Mouse (Mus musculus) limb, embryonic 12.5 days (tissue): ENCODE results near the gene Cxcl10. TPM values are rescaled to one million over a fixed set of nuclear protein-coding genes. Genes with fewer than 3 reads are reported as not detected.

Source experiments
- ATAC-seq: fragments of 200-750 bp; cut with Nextera tagmentation; 2 replicates; pipeline ENCODE4 v1.8.0; 2017; ENCODE audit warnings: low read depth, moderate TSS enrichment; ENCODE audit not compliant: insufficient number of reproducible peaks, insufficient read depth, low FRiP score, low TSS enrichment
- H3K27ac ChIP-seq: fragments of 300-500 bp; sonication (generic); 2 replicates; pipeline ENCODE4 v1.5.1; 2016; ENCODE audit warnings: mild to moderate bottlenecking, moderate library complexity
- H3K27me3 ChIP-seq: fragments of 300-500 bp; sonication (generic); 2 replicates; pipeline ENCODE4 v1.6.1; 2016; ENCODE audit warnings: mild to moderate bottlenecking, moderate library complexity
- H3K36me3 ChIP-seq: fragments of 300-500 bp; sonication (generic); 2 replicates; pipeline ENCODE4 v1.6.1; 2016; ENCODE audit warnings: mild to moderate bottlenecking, moderate library complexity
- H3K4me1 ChIP-seq: fragments of 300-500 bp; sonication (generic); replicated peaks from 2 replicates; pipeline ENCODE4 v1.6.1; 2016
- H3K4me2 ChIP-seq: fragments of 300-500 bp; sonication (generic); 2 replicates; pipeline ENCODE4 v1.6.1; 2016; ENCODE audit warnings: mild to moderate bottlenecking, moderate library complexity
- H3K4me3 ChIP-seq: fragments of 300-500 bp; sonication (generic); replicated peaks from 2 replicates; pipeline ENCODE4 v1.5.1; 2016; ENCODE audit warnings: mild to moderate bottlenecking
- H3K9ac ChIP-seq: fragments of 300-500 bp; sonication (generic); replicated peaks from 2 replicates; pipeline ENCODE4 v1.6.1; 2016; ENCODE audit warnings: mild to moderate bottlenecking, moderate library complexity
- H3K9me3 ChIP-seq: fragments of 300-500 bp; sonication (generic); 2 replicates; pipeline ENCODE4 v1.6.1; 2016; ENCODE audit warnings: mild to moderate bottlenecking, moderate library complexity
- WGBS: fragments of 180-500 bp; shearing (Covaris S2); methylation state at CpG from one replicate; pipeline ENCODE4 v1.1.7; 2016; 5-methylcytosine and 5-hydroxymethylcytosine counted together
- polyA plus RNA-seq: library from polyadenylated mRNA; unstranded; fragments of >200 nt; fragmentation: Nextera tagmentation; extraction: Ambion mirVana; gene quantifications from 2 replicates; pipeline ENCODE4 v1.2.1, GENCODE M21; 2016

Gene Cxcl10
- polyA plus RNA-seq: 0.29 and 0.32 TPM in 2 replicates

DNA sequence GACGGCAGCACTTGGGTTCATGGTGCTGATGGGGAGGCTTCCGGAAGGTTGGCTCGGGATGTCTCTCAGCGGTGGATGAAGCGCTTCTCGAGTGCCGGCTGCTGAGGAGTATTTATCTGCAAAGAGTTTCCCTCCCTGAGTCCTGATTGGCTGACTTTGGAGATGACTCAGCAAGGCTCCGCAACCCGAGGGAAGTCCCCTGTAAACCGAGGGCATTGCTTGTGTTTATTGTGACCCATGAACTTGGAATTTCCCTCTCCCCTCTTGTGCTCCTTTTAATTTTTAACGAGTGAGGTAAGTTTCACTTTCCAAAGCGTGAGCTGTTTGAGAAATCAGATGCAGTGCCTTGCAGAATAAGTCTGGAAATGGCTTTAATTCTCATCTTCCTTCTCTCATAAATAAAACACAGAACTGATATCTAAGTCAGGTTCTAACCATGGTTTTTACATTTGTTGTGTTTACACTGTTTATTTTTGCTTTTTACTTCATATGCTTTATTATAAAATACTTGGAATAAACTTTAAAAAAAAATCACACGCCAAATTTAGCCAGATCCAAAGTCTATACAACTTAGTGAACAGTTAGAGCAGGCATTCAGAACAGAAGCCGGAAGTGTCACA lies at the start of gene Cxcl10:
Gene Cxcl10 (minus strand): TSS at position 96 of the 620 bp plus-strand sequence.
- peaks cover 14% of the 10 kb centered on the region; the same call in 1 of the 2 replicates for H3K27me3 ChIP-seq
- H3K9ac ChIP-seq: no peak within 1 kb of the TSS
- H3K36me3 ChIP-seq: no peaks in the 10 kb centered on the region
- H3K27ac ChIP-seq: no peak within 1 kb of the TSS
- no peaks in the 10 kb centered on the region for H3K9me3 ChIP-seq
- H3K4me1 ChIP-seq: peaks cover 4% of the 10 kb centered on the region; the same call in 1 of the 2 replicates
- WGBS: 16% methylated on average over 14 of the region's 14 CpGs
- peak within 1 kb of the TSS; percentile 14 for H3K4me3 ChIP-seq
- H3K4me2 ChIP-seq: peak within 1 kb of the TSS; percentile 50
- no peak for ATAC-seq

DNA sequence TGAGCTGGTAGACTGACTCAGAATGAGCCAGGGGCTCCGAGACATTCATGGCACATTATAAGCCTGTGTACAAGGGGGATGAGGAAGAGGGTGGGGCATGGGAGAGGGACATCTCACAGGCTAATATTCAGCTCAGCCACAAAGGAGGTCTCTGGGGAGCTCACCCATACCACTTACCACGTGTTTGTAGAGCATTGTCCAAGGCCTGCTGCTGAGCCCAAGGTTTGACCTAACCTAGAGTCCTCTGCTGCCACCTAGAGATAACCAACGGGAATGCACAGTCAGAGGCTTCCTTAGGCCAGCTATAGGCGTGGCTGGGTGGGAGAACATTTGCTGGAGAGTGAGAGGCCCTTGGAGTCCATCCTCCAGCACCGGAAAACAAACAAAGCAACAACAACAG lies 49.5 kb upstream of the Cxcl10 start:
- H3K27ac ChIP-seq: no peak overlapping the region
- WGBS: 21% methylated on average over 5 of the region's 5 CpGs
- H3K4me2 ChIP-seq: no peak overlapping the region
- no peaks in the 10 kb centered on the region for H3K4me1 ChIP-seq
- peaks cover 10% of the 10 kb centered on the region for H3K27me3 ChIP-seq
- H3K4me3 ChIP-seq: no peak overlapping the region
- no peak overlapping the region for H3K9ac ChIP-seq
- no peaks in the 10 kb centered on the region for H3K9me3 ChIP-seq
- peak; percentile 84 for ATAC-seq
- H3K36me3 ChIP-seq: no peaks in the 10 kb centered on the region

DNA sequence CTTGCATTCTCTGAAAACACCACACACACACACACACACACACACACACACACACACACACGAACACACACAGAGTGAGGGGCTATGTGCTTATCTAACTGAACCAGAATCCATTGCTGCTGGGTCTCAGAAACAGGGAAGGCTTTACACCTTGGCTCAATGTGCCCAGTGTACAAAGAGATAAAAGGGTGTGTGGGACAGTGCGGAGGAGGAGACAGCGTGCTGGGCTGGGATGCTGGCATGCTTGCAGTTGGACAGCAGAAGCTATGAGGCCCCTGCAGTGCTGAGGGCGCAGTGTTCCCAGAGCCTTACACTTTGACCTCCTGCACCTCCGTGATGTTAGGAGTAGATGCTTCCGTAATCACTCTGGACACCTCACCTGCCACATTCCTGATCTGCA lies 47.8 kb upstream of the Cxcl10 start:
- no peaks in the 10 kb centered on the region for H3K36me3 ChIP-seq
- 86% methylated on average over 6 of the region's 6 CpGs for WGBS

DNA sequence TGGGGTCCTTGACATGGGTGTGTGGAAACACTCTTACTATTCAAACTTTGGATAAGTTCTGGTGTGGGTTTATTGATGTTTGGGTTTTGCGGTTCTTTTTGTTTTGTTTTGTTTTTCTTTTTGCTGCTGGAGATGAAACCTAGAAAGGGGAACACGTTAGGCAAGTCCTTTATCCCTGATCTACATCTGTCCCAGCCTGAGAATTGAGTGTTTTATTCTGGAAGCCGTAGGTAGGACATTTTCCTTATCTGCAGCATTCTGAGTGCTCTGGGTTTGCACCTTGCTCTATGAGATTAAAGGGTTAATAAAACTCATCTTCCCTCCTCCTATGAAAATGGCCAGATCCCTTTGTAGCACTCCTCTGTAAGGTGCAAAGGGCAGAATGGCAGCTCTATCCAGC lies 47.1 kb upstream of the Cxcl10 start:
- Histone ChIP-seq H3K36me3 (no peaks in the 10 kb centered on the region), H3K9ac (no peak overlapping the region), H3K4me1 (no peaks in the 10 kb centered on the region), H3K9me3 (no peaks in the 10 kb centered on the region), H3K27me3 (peaks cover 34% of the 10 kb centered on the region), H3K27ac (no peak overlapping the region), H3K4me3 (no peak overlapping the region), H3K4me2 (no peak overlapping the region)
- ATAC-seq: no peak
- 81% methylated on average over 3 of the region's 3 CpGs for WGBS

More for the DNA sequence above, 47.8 kb upstream of the Cxcl10 start:
- H3K27me3 ChIP-seq: peaks cover 26% of the 10 kb centered on the region
- H3K9ac ChIP-seq: no peak overlapping the region
- no peaks in the 10 kb centered on the region for H3K4me1 ChIP-seq
- 0 out of 2 replicates have a peak, but pooled peaks have one; percentile 12 for ATAC-seq
- H3K9me3 ChIP-seq: no peaks in the 10 kb centered on the region
- no peak overlapping the region for H3K4me3 ChIP-seq
- H3K4me2 ChIP-seq: no peak overlapping the region
- no peak overlapping the region for H3K27ac ChIP-seq

DNA sequence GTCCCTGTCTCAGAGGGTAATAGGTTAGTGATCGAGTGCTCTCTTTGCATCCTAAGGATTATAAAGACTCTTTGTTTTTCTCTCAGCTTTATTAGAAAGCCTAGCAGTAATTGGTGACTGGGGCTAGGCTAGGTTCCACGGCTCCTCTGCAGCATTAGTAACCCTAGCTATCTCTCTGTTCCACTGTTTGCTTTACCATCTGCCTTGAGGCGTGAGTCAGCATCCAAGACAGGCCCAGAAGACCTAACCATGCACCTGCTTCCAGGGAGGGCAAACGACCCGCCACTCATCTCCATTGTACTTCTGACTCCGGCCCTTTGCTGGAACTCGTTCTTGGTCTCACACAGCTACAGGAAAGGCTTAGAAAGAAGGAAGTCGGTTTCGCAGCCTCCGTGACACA lies 45.2 kb upstream of the Cxcl10 start:
- H3K9ac ChIP-seq: no peak overlapping the region
- no peak for ATAC-seq
- no peak overlapping the region for H3K4me2 ChIP-seq
- no peak overlapping the region for H3K27ac ChIP-seq
- no peaks in the 10 kb centered on the region for H3K36me3 ChIP-seq
- H3K4me1 ChIP-seq: peaks cover 7% of the 10 kb centered on the region
- WGBS: 73% methylated on average over 10 of the region's 10 CpGs
- no peak overlapping the region for H3K4me3 ChIP-seq
- H3K27me3 ChIP-seq: peaks cover 39% of the 10 kb centered on the region
- no peaks in the 10 kb centered on the region for H3K9me3 ChIP-seq

DNA sequence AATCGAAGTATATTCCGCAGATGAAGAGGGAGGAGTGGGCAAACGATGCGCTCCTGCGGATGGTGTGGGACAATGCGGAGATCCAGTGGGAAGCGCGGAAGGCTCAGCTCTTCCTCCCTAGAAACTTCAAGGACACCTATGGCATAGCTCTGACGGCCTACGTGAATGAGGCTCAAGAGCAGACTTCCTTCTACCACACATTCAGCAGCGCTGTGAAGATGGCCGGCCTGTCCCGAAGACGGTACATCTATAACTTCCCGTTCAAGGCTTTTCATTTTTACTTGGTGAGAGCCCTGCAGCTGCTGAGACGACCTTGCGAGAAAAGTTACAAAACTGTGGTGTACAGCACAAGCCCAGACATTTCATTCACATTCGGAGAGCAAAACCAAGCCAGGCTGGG lies 43.9 kb upstream of the Cxcl10 start:
- H3K4me1 ChIP-seq: peaks cover 10% of the 10 kb centered on the region
- H3K36me3 ChIP-seq: no peaks in the 10 kb centered on the region
- H3K27ac ChIP-seq: no peak overlapping the region
- peak overlapping the region; percentile 42 for H3K4me2 ChIP-seq
- H3K9me3 ChIP-seq: no peaks in the 10 kb centered on the region
- H3K4me3 ChIP-seq: peak overlapping the region; percentile 2
- no peak for ATAC-seq
- no peak overlapping the region for H3K9ac ChIP-seq
- H3K27me3 ChIP-seq: peaks cover 41% of the 10 kb centered on the region
- WGBS: 41% methylated on average over 18 of the region's 18 CpGs

DNA sequence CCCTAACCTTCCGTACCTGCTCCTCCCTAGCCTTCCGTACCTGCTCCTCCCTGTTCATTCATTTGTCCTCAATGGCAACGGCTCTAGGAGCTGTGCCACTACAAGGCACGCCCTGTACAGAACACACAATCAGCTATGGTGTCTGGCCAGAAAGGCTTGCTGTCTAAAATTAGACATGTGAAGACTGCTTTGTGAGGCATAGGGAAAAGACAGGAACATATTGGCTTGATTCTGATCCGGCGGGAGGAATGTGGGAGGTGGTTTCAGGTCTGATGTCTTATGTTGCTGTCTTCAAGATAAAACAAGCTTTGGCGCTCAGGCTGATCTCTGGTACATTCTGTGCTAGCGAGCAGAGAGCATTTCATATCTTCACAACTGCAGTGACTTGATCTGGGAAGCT lies 41.9 kb upstream of the Cxcl10 start:
- 82% methylated on average over 8 of the region's 8 CpGs for WGBS
- Histone ChIP-seq H3K4me3 (no peak overlapping the region), H3K4me1 (peaks cover 10% of the 10 kb centered on the region), H3K4me2 (no peak overlapping the region), H3K9ac (no peak overlapping the region), H3K27ac (no peak overlapping the region), H3K9me3 (no peaks in the 10 kb centered on the region), H3K36me3 (no peaks in the 10 kb centered on the region), H3K27me3 (peaks cover 42% of the 10 kb centered on the region)
- ATAC-seq: no peak

DNA sequence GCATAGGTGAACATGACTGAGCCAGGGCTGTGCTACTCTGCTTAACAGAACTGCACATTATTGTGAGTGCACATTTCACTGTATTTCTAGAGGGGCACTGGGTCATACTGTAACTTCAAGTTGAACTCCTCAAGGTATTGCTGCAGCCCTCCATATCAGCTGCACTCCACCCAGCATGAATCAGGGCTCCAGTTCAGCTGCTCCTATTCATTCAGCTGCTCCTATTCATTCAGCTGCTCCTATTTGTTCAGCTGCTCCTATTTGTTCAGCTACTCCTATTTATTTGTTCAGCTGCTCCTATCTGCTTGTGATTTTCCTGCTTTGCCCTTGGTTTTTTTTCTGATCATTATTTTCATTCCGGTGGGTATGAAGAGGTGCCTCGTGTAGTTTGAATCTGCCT lies 41.3 kb upstream of the Cxcl10 start:
- Histone ChIP-seq H3K4me1 (peaks cover 10% of the 10 kb centered on the region), H3K4me2 (no peak overlapping the region), H3K27me3 (peaks cover 42% of the 10 kb centered on the region), H3K4me3 (no peak overlapping the region), H3K27ac (no peak overlapping the region), H3K9me3 (no peaks in the 10 kb centered on the region), H3K9ac (no peak overlapping the region), H3K36me3 (no peaks in the 10 kb centered on the region)
- ATAC-seq: no peak
- WGBS: 91% methylated on average over 2 of the region's 2 CpGs

DNA sequence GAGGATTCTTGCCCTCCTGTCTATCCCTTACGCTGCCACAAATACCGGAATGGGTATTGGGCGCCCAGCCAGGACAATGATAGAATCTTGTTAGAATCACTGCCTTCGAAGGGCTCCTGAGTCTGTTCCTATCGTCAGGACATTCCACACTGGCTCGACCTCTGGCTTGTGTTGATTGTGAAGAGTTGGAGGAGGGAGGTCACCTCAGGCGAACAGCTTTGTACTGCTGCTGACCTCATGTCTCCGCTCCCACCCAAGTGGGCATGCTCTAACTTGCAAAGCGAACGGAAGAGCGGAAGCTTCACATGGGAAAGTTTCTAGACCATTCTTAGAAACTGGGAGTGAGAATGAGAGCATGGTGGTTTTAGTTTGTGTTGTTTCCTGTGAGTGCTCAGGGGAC lies 38.7 kb upstream of the Cxcl10 start:
- H3K4me2 ChIP-seq: no peak overlapping the region
- H3K9me3 ChIP-seq: no peaks in the 10 kb centered on the region
- no peaks in the 10 kb centered on the region for H3K36me3 ChIP-seq
- ATAC-seq: no peak
- H3K27me3 ChIP-seq: peaks cover 25% of the 10 kb centered on the region
- H3K4me1 ChIP-seq: peaks cover 10% of the 10 kb centered on the region
- no peak overlapping the region for H3K4me3 ChIP-seq
- no peak overlapping the region for H3K27ac ChIP-seq
- no peak overlapping the region for H3K9ac ChIP-seq
- WGBS: 72% methylated on average over 11 of the region's 11 CpGs

DNA sequence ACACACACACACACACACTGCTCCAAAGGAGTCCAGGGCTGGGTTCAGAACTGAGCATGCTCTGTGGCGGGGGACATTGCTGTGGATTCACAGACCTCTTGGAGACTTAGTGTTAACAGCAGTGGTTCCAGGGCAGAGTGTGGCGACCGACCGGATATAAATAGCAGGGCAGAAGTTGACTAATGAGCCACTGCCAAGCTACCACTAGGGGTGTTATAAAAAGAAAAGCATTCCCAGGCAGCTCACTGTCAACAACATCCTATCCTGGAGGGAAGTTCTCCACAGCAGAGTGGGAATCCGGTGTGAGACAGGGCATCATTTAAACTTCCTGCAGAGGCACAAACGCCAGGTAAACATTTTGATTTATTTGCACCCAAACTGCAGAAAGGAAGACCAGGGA lies 38.0 kb upstream of the Cxcl10 start:
- Histone ChIP-seq H3K27ac (no peak overlapping the region), H3K4me3 (no peak overlapping the region), H3K9me3 (no peaks in the 10 kb centered on the region)

DNA sequence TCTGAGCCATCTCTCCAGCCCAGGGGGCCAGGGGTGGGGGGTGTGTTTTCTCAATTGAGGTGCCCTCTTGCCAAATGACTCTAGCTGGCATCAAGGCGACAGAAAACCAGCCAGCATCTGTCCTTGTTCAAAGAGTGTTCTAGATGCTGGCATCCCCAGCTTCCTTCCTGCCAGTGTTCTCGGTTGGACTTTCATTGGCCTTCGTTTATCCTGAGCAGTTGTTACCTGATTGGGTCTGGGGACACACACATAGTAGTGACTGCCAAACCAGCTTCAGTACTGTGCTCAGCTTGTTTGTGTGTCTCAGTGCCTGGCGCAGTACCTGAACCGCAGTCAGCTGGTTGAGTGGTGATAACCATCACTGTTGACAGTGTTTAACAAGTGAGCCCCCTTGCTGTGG lies 37.4 kb upstream of the Cxcl10 start:
- Histone ChIP-seq H3K27me3 (peaks cover 11% of the 10 kb centered on the region), H3K36me3 (no peaks in the 10 kb centered on the region), H3K4me3 (no peak overlapping the region), H3K9me3 (no peaks in the 10 kb centered on the region), H3K4me1 (peaks cover 10% of the 10 kb centered on the region), H3K9ac (no peak overlapping the region), H3K27ac (no peak overlapping the region), H3K4me2 (no peak overlapping the region)
- ATAC-seq: no peak
- WGBS: 83% methylated on average over 5 of the region's 5 CpGs

More for the DNA sequence above, 38.0 kb upstream of the Cxcl10 start:
- Histone ChIP-seq H3K4me1 (peaks cover 10% of the 10 kb centered on the region), H3K36me3 (no peaks in the 10 kb centered on the region), H3K4me2 (no peak overlapping the region), H3K27me3 (peaks cover 17% of the 10 kb centered on the region), H3K9ac (no peak overlapping the region)
- no peak for ATAC-seq
- 17% methylated on average over 6 of the region's 6 CpGs for WGBS

DNA sequence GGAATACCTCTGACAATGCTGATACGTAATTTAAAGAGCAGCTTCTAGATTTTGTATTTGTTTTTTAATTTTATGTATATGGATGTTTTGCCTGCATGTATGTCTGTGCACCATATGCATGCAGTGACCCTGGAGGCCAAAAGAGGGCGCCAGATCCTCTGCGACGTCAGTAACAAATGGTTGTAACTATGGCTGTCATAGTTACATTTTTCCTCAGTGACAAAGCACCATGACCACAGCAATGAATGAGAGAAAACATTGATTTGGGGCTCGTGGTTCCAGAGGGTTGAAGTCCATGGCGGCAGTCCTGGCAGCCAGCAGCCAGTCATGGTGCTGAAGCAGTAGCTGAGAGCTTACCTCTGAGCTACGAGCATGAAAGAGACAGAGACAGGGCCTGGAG lies 36.2 kb upstream of the Cxcl10 start:
- Histone ChIP-seq H3K4me1 (peaks cover 10% of the 10 kb centered on the region), H3K9me3 (no peaks in the 10 kb centered on the region), H3K4me3 (no peak overlapping the region), H3K27ac (no peak overlapping the region), H3K36me3 (no peaks in the 10 kb centered on the region), H3K9ac (no peak overlapping the region), H3K27me3 (peaks cover 3% of the 10 kb centered on the region; the same call in 1 of the 2 replicates), H3K4me2 (no peak overlapping the region)
- no peak for ATAC-seq
- 51% methylated on average over 7 of the region's 7 CpGs for WGBS
